Mouse (Mus musculus): Measurements from ENCODE around the gene Fastkd1.
A peak's percentile ranks its signal among the peaks of the same experiment; 100 is the strongest.
"Not testable (repeated sequence)": the region's sequence is repeated elsewhere in the genome, so short reads cannot be mapped to it uniquely, and the experiment has no call there.

Gene Fastkd1

GRCm38 (mm10) chr2:69712981-69713625 lies at the start of gene Fastkd1:
Gene Fastkd1, minus strand, starts transcription at chr2:69713516.
- peak; percentile 86 for DNase-seq (ENCODE audit: low spot score)

- no peak for DNase-seq (ENCODE audit: low spot score)
Observed at GRCm38 (mm10) chr2:69760980-69761379, 47.7 kb upstream of the Fastkd1 start.

- DNase-seq (ENCODE audit: low spot score): no peak
Observed at GRCm38 (mm10) chr2:69745091-69745490, 31.8 kb upstream of the Fastkd1 start.

- peak; percentile 32 for DNase-seq (ENCODE audit: low spot score)
Observed at GRCm38 (mm10) chr2:69723519-69723825, 10.2 kb upstream of the Fastkd1 start.

GRCm38 (mm10) chr2:69722650-69723518 lies 9.6 kb upstream of the Fastkd1 start:
- DNase-seq (ENCODE audit: low spot score): peak; percentile 89

- no peak for DNase-seq (ENCODE audit: low spot score)
Observed at GRCm38 (mm10) chr2:69722273-69722649, 8.9 kb upstream of the Fastkd1 start, which contains the start of gene Ppig. Gene Ppig, plus strand, starts transcription at chr2:69722545.

GRCm38 (mm10) chr2:69719121-69719520 lies 5.8 kb upstream of the Fastkd1 start:
- no peak for DNase-seq (ENCODE audit: low spot score)

- no peak for DNase-seq (ENCODE audit: low spot score)
Observed at GRCm38 (mm10) chr2:69716483-69716882, 3.2 kb upstream of the Fastkd1 start.

- no peak for DNase-seq (ENCODE audit: low spot score)
Observed at GRCm38 (mm10) chr2:69714126-69714525, 810 bp upstream of the Fastkd1 start.

GRCm38 (mm10) chr2:69713626-69714014 lies 304 bp upstream of the Fastkd1 start:
- no peak for DNase-seq (ENCODE audit: low spot score)

GRCm38 (mm10) chr2:69712171-69712570 lies 1.1 kb downstream of the Fastkd1 start:
- DNase-seq (ENCODE audit: low spot score): no peak

GRCm38 (mm10) chr2:69700446-69700845 lies 12.9 kb downstream of the Fastkd1 start:
- DNase-seq (ENCODE audit: low spot score): no peak

- no peak for DNase-seq (ENCODE audit: low spot score)
Observed at GRCm38 (mm10) chr2:69693501-69693900, 19.8 kb downstream of the Fastkd1 start.

- no peak for DNase-seq (ENCODE audit: low spot score)
Observed at GRCm38 (mm10) chr2:69690843-69691242, 22.5 kb downstream of the Fastkd1 start.

- DNase-seq (ENCODE audit: low spot score): no peak
Observed at GRCm38 (mm10) chr2:69690214-69690613, 23.1 kb downstream of the Fastkd1 start.

- no peak for DNase-seq (ENCODE audit: low spot score)
Observed at GRCm38 (mm10) chr2:69684488-69684887, 28.8 kb downstream of the Fastkd1 start.

GRCm38 (mm10) chr2:69683036-69683805 lies 30.1 kb downstream of the Fastkd1 start:
- no peak for DNase-seq (ENCODE audit: low spot score)

GRCm38 (mm10) chr2:69681931-69682330 lies 31.4 kb downstream of the Fastkd1 start:
- DNase-seq (ENCODE audit: low spot score): no peak

- DNase-seq (ENCODE audit: low spot score): peak; percentile 21
Observed at GRCm38 (mm10) chr2:69679990-69680389, 33.3 kb downstream of the Fastkd1 start.

- not testable (repeated sequence) for DNase-seq (ENCODE audit: low spot score)
Observed at GRCm38 (mm10) chr2:69677215-69677614, 36.1 kb downstream of the Fastkd1 start.

- DNase-seq (ENCODE audit: low spot score): no peak
Observed at GRCm38 (mm10) chr2:69676713-69677112, 36.6 kb downstream of the Fastkd1 start.

- no peak for DNase-seq (ENCODE audit: low spot score)
Observed at GRCm38 (mm10) chr2:69675266-69675665, 38.0 kb downstream of the Fastkd1 start.

- no peak for DNase-seq (ENCODE audit: low spot score)
Observed at GRCm38 (mm10) chr2:69673723-69674122, 39.6 kb downstream of the Fastkd1 start.

All from c-Kit-positive CD71-positive TER-119-positive erythroid progenitor cells, embryonic 14.5 days (primary cell).